Mouse (Mus musculus) heart, postnatal 0 days (tissue): ENCODE data around the gene Samd14.
A peak's percentile ranks its signal among the peaks of the same experiment; 100 is the strongest.

ENCODE experiments used
- CTCF ChIP-seq: IDR thresholded peaks from 2 replicates; pipeline ENCODE4 v1.5.1; 2016; ENCODE audit warnings: antibody characterized with exemption, control low read depth, low read depth
- EP300 ChIP-seq: IDR thresholded peaks from 2 replicates; pipeline ENCODE4 v1.6.1; 2016; ENCODE audit warnings: antibody characterized with exemption, low read depth

- TF ChIP-seq CTCF (peak; percentile 93), EP300 (no peak)
These were observed 39.3 kb upstream of the Samd14 start for GRCm38 (mm10) chr11:94970210-94970943.
